9 mouse cellular contexts compared by ENCODE assay signal in genomic region chr10:19991866-19992252, GRCm38 (mm10). TPM values are rescaled to one million over a fixed set of nuclear protein-coding genes. Genes with fewer than 3 reads are reported as not detected.
DNase-seq lines count a peak whose midpoint lies in the region; ATAC-seq and TF ChIP-seq lines count a peak whose summit lies in the region.
"Had no signal": no experiment of that assay in that cellular context is flagged by ENCODE, and none has a peak within 500 bp of the region (broad histone marks: within the 10 kb centered on the region; RNA-seq: fewer than 3 reads in every experiment).

No protein-coding gene starts in this region.

- H3K4me3 ChIP-seq in liver, adult 2 months (ENCODE audit: insufficient read depth, low read depth, low read length) = no peak overlapping the region
- H3K4me3 ChIP-seq: limb, embryonic 12.5 days had no signal

- peak; percentile 93 for ATAC-seq in megakaryocyte progenitor cell, adult 5-6 weeks (replicated peaks; ENCODE audit: poor library complexity)

- 16% methylated on average over 3 of the region's 3 CpGs for WGBS in liver, adult 2 months

- H3K9ac ChIP-seq in liver, adult 2 months (ENCODE audit: low read depth, low read length) = no peak overlapping the region; the same call in 1 of the 2 replicates
- H3K9ac ChIP-seq: limb, embryonic 12.5 days had no signal

- no peak for TF ChIP-seq CTCF in liver, adult 2 months (IDR thresholded peaks at IDR 0.05; ENCODE audit: low read depth, low read length)

- peaks cover 17% of the 10 kb centered on the region for H3K4me1 ChIP-seq in liver, adult 2 months (ENCODE audit: control insufficient read depth, insufficient read depth, low read length)
- H3K4me1 ChIP-seq: limb, embryonic 12.5 days had no signal

- peaks cover 19% of the 10 kb centered on the region; the same call in 1 of the 2 replicates for H3K79me2 ChIP-seq in liver, adult 2 months (ENCODE audit: control insufficient read depth, insufficient read depth, low read length)

- no peaks in the 10 kb centered on the region for H3K36me3 ChIP-seq in liver, adult 2 months (ENCODE audit: control insufficient read depth, insufficient read depth, low read length)
- H3K36me3 ChIP-seq: limb, embryonic 12.5 days had no signal

- no peak for TF ChIP-seq POLR2A in liver, adult 2 months (IDR thresholded peaks at IDR 0.05; ENCODE audit: extremely low read depth, insufficient read depth, low read length)

- no peaks in the 10 kb centered on the region for H3K27me3 ChIP-seq in liver, adult 2 months (ENCODE audit: control insufficient read depth, insufficient read depth, low read length)
- H3K27me3 ChIP-seq: limb, embryonic 12.5 days had no signal

- DNase-seq in liver, adult 2 months (ENCODE audit: extremely low read depth, low read depth, low spot score) = peak; percentile 58
- no peak for DNase-seq in liver
- DNase-seq in MN1 (ENCODE audit: low spot score) = peak; percentile 55
- peak; percentile 22 to 45 for DNase-seq in thymus, postnatal 10 days (ENCODE audit: low spot score in 2 of 2)
- no peak for DNase-seq in heart, postnatal 4 days
- DNase-seq in gastrocnemius, adult 18-20 months (ENCODE audit: low spot score) = no peak
- no peak for DNase-seq in adrenal gland, adult 18-20 months (ENCODE audit: low spot score in 2 of 2)

- peak overlapping the region; percentile 39; the same call in 1 of the 2 replicates for H3K27ac ChIP-seq in liver, adult 2 months (replicated peaks; ENCODE audit: insufficient read depth, low read depth, low read length)
- H3K27ac ChIP-seq: limb, embryonic 12.5 days had no signal

RNA-seq across cellular contexts. Expression of gene Map3k5, which starts 57.6 kb away (rescaled TPM):
- total RNA-seq in liver, adult 2 months (2014; rRNA removed) = 25.4 and 26.4 TPM in 2 replicates
- polyA plus RNA-seq in liver, adult 2 months (2012; rRNA removed) = 2.8 and 2.9 TPM in 2 replicates
- 15.4 and 16.5 TPM in 2 replicates for total RNA-seq in megakaryocyte progenitor cell, adult 5-6 weeks (2015)
- 16.0 and 17.9 TPM in 2 replicates for total RNA-seq in megakaryocyte progenitor cell, adult 5-6 weeks (2017)
- total RNA-seq in heart, postnatal 4 days (2021) = 10 to 100 TPM; 27.7 to 28.3 TPM
- 1 to 10 TPM; 7.3 to 8.4 TPM for total RNA-seq in gastrocnemius, adult 18-20 months (2021)
- total RNA-seq in adrenal gland, adult 18-20 months (2021) = 10 to 100 TPM; 20.5 to 33.3 TPM

Comparison
In these comparisons a context has a peak if more than half of its experiments do, and no peak if none do; other contexts are left out.
1. DNase-seq: peak in liver, adult 2 months (single experiment), MN1 (single experiment) and thymus, postnatal 10 days (2 of 2); none in liver (single experiment), heart, postnatal 4 days (single experiment), gastrocnemius, adult 18-20 months (single experiment) and adrenal gland, adult 18-20 months (0 of 2).